Mouse (Mus musculus): ENCODE measurements at regions not wholly inside any gene's neighbourhood (a gene's known extent, or its start where the extent isn't known, plus 50 kb on each side); places are given as distances from the start of the nearest gene placed in this dataset.

DNA sequence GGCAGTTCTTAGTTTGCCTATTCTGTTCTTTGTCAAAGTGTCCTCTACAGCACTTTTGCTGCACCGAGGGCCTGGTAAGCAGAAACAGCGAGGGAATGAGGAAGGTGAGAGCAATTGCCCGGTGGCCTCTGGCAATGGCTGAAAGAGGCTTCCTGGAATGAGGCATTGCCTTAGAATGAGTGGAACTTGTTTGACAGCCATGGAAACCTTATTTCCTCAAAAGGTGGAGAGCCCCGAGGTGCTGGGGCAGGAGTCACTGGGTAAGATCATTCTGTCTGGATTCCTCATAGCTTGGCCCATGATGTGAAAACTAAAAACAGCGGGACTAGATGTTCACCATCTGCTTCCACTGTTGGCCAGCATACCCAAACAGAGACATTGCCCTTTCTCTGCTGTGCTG, 223.8 kb upstream of the Npvf start:
- TF ChIP-seq POLR2A (IDR thresholded peaks at IDR 0.05; ENCODE audit: low read depth, low read length) (no peak), CTCF (IDR thresholded peaks at IDR 0.05; ENCODE audit: extremely low read depth, insufficient read depth, insufficient read length, insufficient replicate concordance) (no peak)
